Mouse (Mus musculus): Measurements from ENCODE around the gene Kcnj14.

DNA sequence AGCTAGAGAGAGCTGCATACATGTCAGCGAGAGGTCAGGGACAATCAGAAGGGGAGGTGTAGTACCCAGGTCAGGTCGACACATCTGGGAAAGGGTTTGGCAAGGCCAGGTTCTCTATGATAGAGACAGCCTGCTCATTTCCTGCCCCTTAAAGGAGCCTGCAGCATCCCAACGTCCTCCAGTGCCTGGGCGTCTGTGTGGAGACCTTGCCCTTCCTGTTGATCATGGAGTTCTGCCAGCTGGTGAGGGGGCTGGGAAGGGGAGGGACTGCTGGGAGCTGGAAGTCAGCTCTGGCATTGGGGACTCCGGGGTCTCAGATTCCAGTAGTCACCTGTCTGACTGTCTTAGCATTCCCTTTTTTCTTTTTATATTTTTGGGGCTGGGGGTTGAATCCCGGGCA is 33.9 kb downstream of the Kcnj14 start:
- TF ChIP-seq CTCF (IDR thresholded peaks at IDR 0.05; ENCODE audit: insufficient read depth, low read depth, low read length) (no peak), POLR2A (IDR thresholded peaks at IDR 0.05; ENCODE audit: insufficient read depth, low read depth, low read length) (no peak)
